Mouse (Mus musculus) kidney, adult 2 months (tissue): ENCODE data around the gene Sult2a2. TPM values are rescaled to one million over a fixed set of nuclear protein-coding genes. Genes with fewer than 3 reads are reported as not detected.
"Not testable (repeated sequence)": the region's sequence is repeated elsewhere in the genome, so short reads cannot be mapped to it uniquely, and the experiment has no call there.

ENCODE experiments used
- DNase-seq: peaks from one replicate; pipeline ENCODE4 v3.0.0; 2021
- H3K27ac ChIP-seq: fragments of 200-500 bp; 2 replicates; pipeline ENCODE4 v1.5.1; 2012; ENCODE audit warnings: low read depth, low read length, control low read depth, inconsistent platforms; ENCODE audit not compliant: insufficient read depth
- H3K27me3 ChIP-seq: fragments of 200-500 bp; replicated peaks from 2 replicates; pipeline ENCODE4 v1.6.1; 2012; ENCODE audit warnings: mild to moderate bottlenecking, moderate library complexity, low read length, inconsistent platforms; ENCODE audit not compliant: control insufficient read depth, insufficient read depth
- H3K36me3 ChIP-seq: fragments of 200-500 bp; 2 replicates; pipeline ENCODE4 v1.6.1; 2012; ENCODE audit warnings: mild to moderate bottlenecking, moderate library complexity, low read length, inconsistent platforms; ENCODE audit not compliant: control insufficient read depth, insufficient read depth
- H3K4me1 ChIP-seq: fragments of 200-500 bp; 2 replicates; pipeline ENCODE4 v1.6.1; 2011; ENCODE audit warnings: low read length; ENCODE audit not compliant: control insufficient read depth, insufficient read depth
- H3K4me3 ChIP-seq: fragments of 200-500 bp; 2 replicates; pipeline ENCODE4 v1.5.1; 2011; ENCODE audit warnings: mild to moderate bottlenecking, low read depth, low read length, control low read depth; ENCODE audit not compliant: insufficient read depth
- CTCF ChIP-seq: fragments of 200-500 bp; conservative IDR thresholded peaks from 2 replicates; pipeline ENCODE4 v1.5.1; 2011; ENCODE audit warnings: low read depth, mild to moderate bottlenecking, control low read depth, low read length, moderate library complexity, mixed read lengths; ENCODE audit not compliant: insufficient read depth, insufficient read length
- POLR2A ChIP-seq: fragments of 200-500 bp; IDR thresholded peaks from one replicate; pipeline ENCODE4 v1.6.1; 2011; ENCODE audit warnings: low read depth, low read length, control low read depth
- WGBS: fragments of 180-500 bp; shearing (Covaris S2); methylation state at CpG from one replicate; pipeline ENCODE4 v1.1.7; 2018; 5-methylcytosine and 5-hydroxymethylcytosine counted together
- polyA plus RNA-seq: library from polyadenylated mRNA; depleted of rRNA; stranded (reverse); fragments of >200 nt; gene quantifications from 2 replicates; pipeline ENCODE4 v1.2.3, GENCODE M21; 2012; rRNA removed

Sult2a2 gene
- not detected in 2 replicates for polyA plus RNA-seq

- not testable (repeated sequence) for H3K36me3 ChIP-seq, H3K27ac ChIP-seq, DNase-seq, H3K4me1 ChIP-seq, H3K4me3 ChIP-seq, H3K27me3 ChIP-seq
- WGBS = 85% methylated on average over 2 of the region's 2 CpGs
These were observed at the start of gene Sult2a2 for GRCm38 (mm10) chr7:13733205-13733604. Gene Sult2a2, plus strand, starts transcription at chr7:13733505.

GRCm38 (mm10) chr7:13813913-13814312, 80.6 kb downstream of the Sult2a2 start:
- Histone ChIP-seq H3K27ac (no peak overlapping the region), H3K36me3 (no peaks in the 10 kb centered on the region), H3K4me1 (no peaks in the 10 kb centered on the region), H3K27me3 (no peaks in the 10 kb centered on the region), H3K4me3 (no peak overlapping the region)
- 86% methylated on average over 1 of the region's 1 CpGs for WGBS
- TF ChIP-seq POLR2A (no peak), CTCF (no peak)
- DNase-seq = no peak

Other genes with a start within 250 kb of the Sult2a2 start
- gene Bsph2, start 162.4 kb upstream of the Sult2a2 start, polyA plus RNA-seq = not detected in 2 replicates
- not detected in 2 replicates for gene Sult2a5, start 109.5 kb upstream of the Sult2a2 start, polyA plus RNA-seq
- not detected in 2 replicates for gene Sult2a1, start 103.9 kb downstream of the Sult2a2 start, polyA plus RNA-seq